Mouse (Mus musculus) lung, postnatal 0 days (tissue): ENCODE data around the gene Car3.

Experiments used
- CTCF ChIP-seq: IDR thresholded peaks from 2 replicates; pipeline ENCODE4 v1.5.1; 2016; ENCODE audit warnings: antibody characterized with exemption, mild to moderate bottlenecking
- EP300 ChIP-seq: IDR thresholded peaks from 2 replicates; pipeline ENCODE4 v1.6.1; 2016; ENCODE audit warnings: antibody characterized with exemption, mild to moderate bottlenecking, control low read depth

GRCm38 (mm10) chr3:14889085-14889484, 25.8 kb downstream of the Car3 start:
- TF ChIP-seq CTCF (no peak), EP300 (no peak)
